Mouse (Mus musculus): ENCODE measurements around the gene 4930524B15Rik. TPM values are rescaled to one million over a fixed set of nuclear protein-coding genes. Genes with fewer than 3 reads are reported as not detected.
"Not testable (repeated sequence)": the region's sequence is repeated elsewhere in the genome, so short reads cannot be mapped to it uniquely, and the experiment has no call there.

Gene 4930524B15Rik
- polyA plus RNA-seq, 1 experiment from 2014 or later: 0.20 TPM

GRCm38 (mm10) chr11:32008049-32008448 is 42.7 kb downstream of the 4930524B15Rik start:
- ATAC-seq: not testable (repeated sequence)

GRCm38 (mm10) chr11:32008852-32009251 is 43.5 kb downstream of the 4930524B15Rik start:
- Histone ChIP-seq H3K27ac (ENCODE audit: low read length) (peak overlapping the region; percentile 50), H3K9ac (ENCODE audit: low read depth, low read length) (no peak overlapping the region), H3K4me2 (ENCODE audit: low read length) (peak overlapping the region; percentile 47), H3K36me3 (ENCODE audit: control insufficient read depth, insufficient read depth, low read length) (peaks cover 37% of the 10 kb centered on the region), H3K9me3 (replicated peaks; ENCODE audit: control insufficient read depth, low read length, poor library complexity, severe bottlenecking) (no peaks in the 10 kb centered on the region), H3K27me3 (ENCODE audit: control insufficient read depth, insufficient read depth, low read depth, low read length) (no peaks in the 10 kb centered on the region), H3K4me1 (ENCODE audit: control insufficient read depth, insufficient read depth, low read length) (peaks cover 75% of the 10 kb centered on the region), H3K4me3 (ENCODE audit: low read depth, low read length) (no peak overlapping the region)
- no peak for ATAC-seq
- 61% methylated on average over 3 of the region's 3 CpGs for WGBS

More at GRCm38 (mm10) chr11:32008049-32008448, 42.7 kb downstream of the 4930524B15Rik start:
- not testable (repeated sequence) for H3K27me3 ChIP-seq (ENCODE audit: control insufficient read depth, insufficient read depth, low read depth, low read length); H3K9ac ChIP-seq (ENCODE audit: low read depth, low read length); H3K9me3 ChIP-seq (replicated peaks; ENCODE audit: control insufficient read depth, low read length, poor library complexity, severe bottlenecking); H3K4me3 ChIP-seq (ENCODE audit: low read depth, low read length)
- H3K4me1 ChIP-seq (ENCODE audit: control insufficient read depth, insufficient read depth, low read length): peaks cover 76% of the 10 kb centered on the region
- peaks cover 36% of the 10 kb centered on the region for H3K36me3 ChIP-seq (ENCODE audit: control insufficient read depth, insufficient read depth, low read length)
- 91% methylated on average over 3 of the region's 3 CpGs for WGBS
- H3K27ac ChIP-seq (ENCODE audit: low read length): peak overlapping the region; percentile 19; the same call in 1 of the 2 replicates
- peak overlapping the region; percentile 47; the same call in 1 of the 2 replicates for H3K4me2 ChIP-seq (ENCODE audit: low read length)

- Histone ChIP-seq H3K9me3 (replicated peaks; ENCODE audit: control insufficient read depth, low read length, poor library complexity, severe bottlenecking) (no peaks in the 10 kb centered on the region), H3K4me3 (ENCODE audit: low read depth, low read length) (no peak overlapping the region), H3K27me3 (ENCODE audit: control insufficient read depth, insufficient read depth, low read depth, low read length) (no peaks in the 10 kb centered on the region), H3K9ac (ENCODE audit: low read depth, low read length) (peak overlapping the region; percentile 13; the same call in 1 of the 2 replicates), H3K27ac (ENCODE audit: low read length) (peak overlapping the region; percentile 77), H3K36me3 (ENCODE audit: control insufficient read depth, insufficient read depth, low read length) (peaks cover 31% of the 10 kb centered on the region), H3K4me2 (ENCODE audit: low read length) (peak overlapping the region; percentile 47), H3K4me1 (ENCODE audit: control insufficient read depth, insufficient read depth, low read length) (peaks cover 71% of the 10 kb centered on the region)
- ATAC-seq: peak; percentile 73
- WGBS: 5% methylated on average over 13 of the region's 13 CpGs
Observed at GRCm38 (mm10) chr11:32009961-32010662, 44.7 kb downstream of the 4930524B15Rik start.

- no peaks in the 10 kb centered on the region for H3K27me3 ChIP-seq (ENCODE audit: control insufficient read depth, insufficient read depth, low read depth, low read length)
- H3K27ac ChIP-seq (ENCODE audit: low read length): peak overlapping the region; percentile 77
- ATAC-seq: no peak
- peaks cover 71% of the 10 kb centered on the region for H3K4me1 ChIP-seq (ENCODE audit: control insufficient read depth, insufficient read depth, low read length)
- H3K4me3 ChIP-seq (ENCODE audit: low read depth, low read length): no peak overlapping the region
- H3K9ac ChIP-seq (ENCODE audit: low read depth, low read length): no peak overlapping the region; the same call in 1 of the 2 replicates
- H3K36me3 ChIP-seq (ENCODE audit: control insufficient read depth, insufficient read depth, low read length): peaks cover 27% of the 10 kb centered on the region
- WGBS: 26% methylated on average over 5 of the region's 5 CpGs
- no peaks in the 10 kb centered on the region for H3K9me3 ChIP-seq (replicated peaks; ENCODE audit: control insufficient read depth, low read length, poor library complexity, severe bottlenecking)
- H3K4me2 ChIP-seq (ENCODE audit: low read length): peak overlapping the region; percentile 47
Observed at GRCm38 (mm10) chr11:32010663-32010970, 45.2 kb downstream of the 4930524B15Rik start.

GRCm38 (mm10) chr11:32011867-32012603 is 46.6 kb downstream of the 4930524B15Rik start:
- Histone ChIP-seq H3K4me2 (ENCODE audit: low read length) (no peak overlapping the region), H3K4me3 (ENCODE audit: low read depth, low read length) (no peak overlapping the region), H3K9ac (ENCODE audit: low read depth, low read length) (no peak overlapping the region), H3K36me3 (ENCODE audit: control insufficient read depth, insufficient read depth, low read length) (peaks cover 13% of the 10 kb centered on the region; the same call in 1 of the 2 replicates), H3K27me3 (ENCODE audit: control insufficient read depth, insufficient read depth, low read depth, low read length) (no peaks in the 10 kb centered on the region), H3K9me3 (replicated peaks; ENCODE audit: control insufficient read depth, low read length, poor library complexity, severe bottlenecking) (no peaks in the 10 kb centered on the region), H3K27ac (ENCODE audit: low read length) (peak overlapping the region; percentile 28), H3K4me1 (ENCODE audit: control insufficient read depth, insufficient read depth, low read length) (peaks cover 79% of the 10 kb centered on the region)
- WGBS: 64% methylated on average over 9 of the region's 9 CpGs
- no peak for ATAC-seq

- Histone ChIP-seq H3K9ac (ENCODE audit: low read depth, low read length) (no peak overlapping the region), H3K4me3 (ENCODE audit: low read depth, low read length) (no peak overlapping the region), H3K9me3 (replicated peaks; ENCODE audit: control insufficient read depth, low read length, poor library complexity, severe bottlenecking) (no peaks in the 10 kb centered on the region), H3K4me1 (ENCODE audit: control insufficient read depth, insufficient read depth, low read length) (peaks cover 82% of the 10 kb centered on the region), H3K4me2 (ENCODE audit: low read length) (no peak overlapping the region), H3K27ac (ENCODE audit: low read length) (peak overlapping the region; percentile 40; the same call in 1 of the 2 replicates), H3K36me3 (ENCODE audit: control insufficient read depth, insufficient read depth, low read length) (peaks cover 8% of the 10 kb centered on the region; the same call in 1 of the 2 replicates), H3K27me3 (ENCODE audit: control insufficient read depth, insufficient read depth, low read depth, low read length) (no peaks in the 10 kb centered on the region)
- ATAC-seq: no peak
- WGBS: 84% methylated on average over 4 of the region's 4 CpGs
Observed at GRCm38 (mm10) chr11:32013014-32013427, 47.6 kb downstream of the 4930524B15Rik start.

- H3K9ac ChIP-seq (ENCODE audit: low read depth, low read length): no peak overlapping the region
- 94% methylated on average over 1 of the region's 1 CpGs for WGBS
- peaks cover 11% of the 10 kb centered on the region; the same call in 1 of the 2 replicates for H3K36me3 ChIP-seq (ENCODE audit: control insufficient read depth, insufficient read depth, low read length)
- H3K4me1 ChIP-seq (ENCODE audit: control insufficient read depth, insufficient read depth, low read length): peaks cover 82% of the 10 kb centered on the region
- no peaks in the 10 kb centered on the region for H3K9me3 ChIP-seq (replicated peaks; ENCODE audit: control insufficient read depth, low read length, poor library complexity, severe bottlenecking)
- no peak overlapping the region for H3K4me2 ChIP-seq (ENCODE audit: low read length)
- H3K4me3 ChIP-seq (ENCODE audit: low read depth, low read length): no peak overlapping the region
- no peak overlapping the region for H3K27ac ChIP-seq (ENCODE audit: low read length)
- no peak for ATAC-seq
- no peaks in the 10 kb centered on the region for H3K27me3 ChIP-seq (ENCODE audit: control insufficient read depth, insufficient read depth, low read depth, low read length)
Observed at GRCm38 (mm10) chr11:32013561-32013960, 48.2 kb downstream of the 4930524B15Rik start.

GRCm38 (mm10) chr11:32018201-32018600 is 52.8 kb downstream of the 4930524B15Rik start:
- H3K4me3 ChIP-seq (ENCODE audit: low read depth, low read length): no peak overlapping the region
- H3K4me2 ChIP-seq (ENCODE audit: low read length): no peak overlapping the region
- H3K4me1 ChIP-seq (ENCODE audit: control insufficient read depth, insufficient read depth, low read length): peaks cover 70% of the 10 kb centered on the region
- H3K9me3 ChIP-seq (replicated peaks; ENCODE audit: control insufficient read depth, low read length, poor library complexity, severe bottlenecking): no peaks in the 10 kb centered on the region
- 58% methylated on average over 4 of the region's 4 CpGs for WGBS
- no peak overlapping the region for H3K9ac ChIP-seq (ENCODE audit: low read depth, low read length)
- peaks cover 14% of the 10 kb centered on the region for H3K36me3 ChIP-seq (ENCODE audit: control insufficient read depth, insufficient read depth, low read length)
- 0 out of 2 replicates have a peak, but pooled peaks have one; percentile 44 for ATAC-seq
- peak overlapping the region; percentile 69 for H3K27ac ChIP-seq (ENCODE audit: low read length)
- no peaks in the 10 kb centered on the region for H3K27me3 ChIP-seq (ENCODE audit: control insufficient read depth, insufficient read depth, low read depth, low read length)

All from midbrain, embryonic 16.5 days (tissue).